Mouse (Mus musculus) heart, postnatal 0 days (tissue): ENCODE measurements around the gene Btbd18.

Experiments used
- CTCF ChIP-seq: IDR thresholded peaks from 2 replicates; pipeline ENCODE4 v1.5.1; 2016; ENCODE audit warnings: antibody characterized with exemption, control low read depth, low read depth
- EP300 ChIP-seq: IDR thresholded peaks from 2 replicates; pipeline ENCODE4 v1.6.1; 2016; ENCODE audit warnings: antibody characterized with exemption, low read depth

DNA sequence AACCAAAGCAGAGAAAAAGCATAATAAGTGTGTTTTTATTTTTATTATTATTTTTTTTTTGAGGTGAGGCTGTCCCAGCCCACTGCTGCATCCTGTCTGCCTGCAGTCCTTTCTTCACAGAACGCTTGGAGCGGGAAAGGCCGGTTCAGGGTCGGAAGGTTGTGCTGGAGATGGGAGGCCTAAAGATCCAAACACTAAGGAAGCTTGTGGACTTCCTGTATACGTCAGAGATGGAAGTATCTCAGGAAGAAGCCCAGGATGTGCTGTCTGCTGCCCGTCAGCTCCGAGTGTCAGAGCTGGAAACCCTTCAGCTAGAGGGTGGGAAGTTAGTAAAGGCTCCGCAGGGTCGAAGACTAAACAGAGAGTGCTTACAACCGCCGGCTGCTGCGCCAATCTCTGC lies 7.2 kb downstream of the Btbd18 start:
- TF ChIP-seq CTCF = no peak
- no peak for TF ChIP-seq EP300
